Comparison of ENCODE assay signal across 8 mouse cellular contexts in genomic region chr10:83819266-83819949, GRCm38 (mm10).
DNase-seq lines count a peak whose midpoint lies in the region; ATAC-seq and TF ChIP-seq lines count a peak whose summit lies in the region.

No protein-coding gene starts in this region.

- H3K27ac ChIP-seq in forebrain, embryonic 13.5 days: no peak overlapping the region
- no peak overlapping the region for H3K27ac ChIP-seq in heart, embryonic 15.5 days
- no peak overlapping the region for H3K27ac ChIP-seq in liver, embryonic 14.5 days
- no peak overlapping the region for H3K27ac ChIP-seq in neural tube, embryonic 15.5 days (replicated peaks)

- H3K9ac ChIP-seq in forebrain, embryonic 13.5 days: 0 out of 2 replicates have a peak overlapping the region, but pooled peaks have one; percentile 26
- H3K9ac ChIP-seq in heart, embryonic 15.5 days: 0 out of 2 replicates have a peak overlapping the region, but pooled peaks have one; percentile 5
- H3K9ac ChIP-seq in liver, embryonic 14.5 days (replicated peaks): no peak overlapping the region
- no peak overlapping the region for H3K9ac ChIP-seq in neural tube, embryonic 15.5 days (replicated peaks)

- peak; percentile 88 for ATAC-seq in forebrain, embryonic 13.5 days
- ATAC-seq in heart, embryonic 15.5 days (replicated peaks; ENCODE audit: insufficient number of reproducible peaks, insufficient read depth, low FRiP score, low read depth): no peak
- ATAC-seq in liver, embryonic 14.5 days (ENCODE audit: insufficient read depth): no peak
- ATAC-seq in neural tube, embryonic 15.5 days (ENCODE audit: low FRiP score): peak; percentile 87

- peaks cover 5% of the 10 kb centered on the region; the same call in 1 of the 2 replicates for H3K27me3 ChIP-seq in forebrain, embryonic 13.5 days
- H3K27me3 ChIP-seq in heart, embryonic 15.5 days: peaks cover 3% of the 10 kb centered on the region; the same call in 1 of the 2 replicates
- no peaks in the 10 kb centered on the region for H3K27me3 ChIP-seq in liver, embryonic 14.5 days (ENCODE audit: control insufficient read depth, insufficient read depth, low read length)
- 0 out of 2 replicates have a peak, but pooled peaks cover 2% of the 10 kb centered on the region for H3K27me3 ChIP-seq in neural tube, embryonic 15.5 days (replicated peaks)

- peak; percentile 73 for DNase-seq in ES-CJ7 (ENCODE audit: low read depth, low spot score)
- DNase-seq in c-Kit-positive CD71-positive TER-119-negative erythroid progenitor cells, embryonic 14.5 days (ENCODE audit: low read depth): peak; percentile 14
- DNase-seq in kidney, postnatal 25 days: peak; percentile 76 to 91
- peak in 1 of 3 experiments; percentile 14 for DNase-seq in liver, embryonic 14.5 days (ENCODE audit: low read depth in 3 of 3, low spot score in 3 of 3)
- DNase-seq in thymus, postnatal 14 days: peak; percentile 66

- TF ChIP-seq EP300 in liver, embryonic 14.5 days (IDR thresholded peaks at IDR 0.05; ENCODE audit: low read depth): no peak

- 8% methylated on average over 13 of the region's 13 CpGs for WGBS in forebrain, embryonic 13.5 days
- 9% methylated on average over 13 of the region's 13 CpGs for WGBS in heart, embryonic 15.5 days
- WGBS in liver, embryonic 14.5 days (ENCODE audit: insufficient replicate concordance): 8% methylated on average over 13 of the region's 13 CpGs
- 9% methylated on average over 13 of the region's 13 CpGs for WGBS in neural tube, embryonic 15.5 days

- H3K36me3 ChIP-seq in forebrain, embryonic 13.5 days (ENCODE audit: poor library complexity, severe bottlenecking): no peaks in the 10 kb centered on the region
- H3K36me3 ChIP-seq in heart, embryonic 15.5 days: no peaks in the 10 kb centered on the region
- H3K36me3 ChIP-seq in liver, embryonic 14.5 days (replicated peaks; ENCODE audit: control insufficient read depth, insufficient read depth, low read depth): no peaks in the 10 kb centered on the region
- no peaks in the 10 kb centered on the region for H3K36me3 ChIP-seq in neural tube, embryonic 15.5 days

- peak; percentile 55 for TF ChIP-seq CTCF in liver, embryonic 14.5 days (IDR thresholded peaks at IDR 0.05; ENCODE audit: low read depth)

- peaks cover 7% of the 10 kb centered on the region; the same call in 1 of the 2 replicates for H3K4me1 ChIP-seq in forebrain, embryonic 13.5 days
- peaks cover 3% of the 10 kb centered on the region; the same call in 1 of the 2 replicates for H3K4me1 ChIP-seq in heart, embryonic 15.5 days (replicated peaks)
- H3K4me1 ChIP-seq in liver, embryonic 14.5 days (replicated peaks; ENCODE audit: control insufficient read depth in 2 of 2, insufficient read depth in 2 of 2, low read length in 1 of 2): no peaks in the 10 kb centered on the region
- H3K4me1 ChIP-seq in neural tube, embryonic 15.5 days: peaks cover 4% of the 10 kb centered on the region; the same call in 1 of the 2 replicates

- H3K9me3 ChIP-seq in forebrain, embryonic 13.5 days (replicated peaks): no peaks in the 10 kb centered on the region
- no peaks in the 10 kb centered on the region for H3K9me3 ChIP-seq in heart, embryonic 15.5 days (replicated peaks)
- H3K9me3 ChIP-seq in liver, embryonic 14.5 days (ENCODE audit: control insufficient read depth, low read length): no peaks in the 10 kb centered on the region
- no peaks in the 10 kb centered on the region for H3K9me3 ChIP-seq in neural tube, embryonic 15.5 days (replicated peaks)

- peak overlapping the region; percentile 42 for H3K4me2 ChIP-seq in forebrain, embryonic 13.5 days
- peak overlapping the region; percentile 49 for H3K4me2 ChIP-seq in heart, embryonic 15.5 days
- no peak overlapping the region for H3K4me2 ChIP-seq in liver, embryonic 14.5 days (ENCODE audit: low read depth)
- H3K4me2 ChIP-seq in neural tube, embryonic 15.5 days: peak overlapping the region; percentile 46

- H3K4me3 ChIP-seq in forebrain, embryonic 13.5 days: no peak overlapping the region
- peak overlapping the region; percentile 19; the same call in 1 of the 2 replicates for H3K4me3 ChIP-seq in heart, embryonic 15.5 days
- no peak overlapping the region for H3K4me3 ChIP-seq in liver, embryonic 14.5 days (ENCODE audit: insufficient read depth in 1 of 2, low read depth in 2 of 2, low read length in 2 of 2)
- H3K4me3 ChIP-seq in neural tube, embryonic 15.5 days (replicated peaks): no peak overlapping the region; the same call in 1 of the 2 replicates

Comparison
In these comparisons a context has a peak if more than half of its experiments do, and no peak if none do; other contexts are left out.
1. ATAC-seq: peak in forebrain, embryonic 13.5 days (single experiment) and neural tube, embryonic 15.5 days (single experiment); none in heart, embryonic 15.5 days (single experiment) and liver, embryonic 14.5 days (single experiment).
2. H3K9ac ChIP-seq: peak in forebrain, embryonic 13.5 days (single experiment) and heart, embryonic 15.5 days (single experiment); none in liver, embryonic 14.5 days (single experiment) and neural tube, embryonic 15.5 days (single experiment).